Mouse (Mus musculus) CH12.LX (cell line): ENCODE results near the gene Fggy. TPM values are rescaled to one million over a fixed set of nuclear protein-coding genes. Genes with fewer than 3 reads are reported as not detected.
A peak's percentile ranks its signal among the peaks of the same experiment; 100 is the strongest.

Experiments used
- DNase-seq: peaks from one replicate; pipeline ENCODE4 v3.0.0-alpha.2; 2013; ENCODE audit errors: extremely low read depth
- H3K27ac ChIP-seq: 2 replicates; pipeline ENCODE4 v1.5.1; 2012; ENCODE audit warnings: low read depth, mild to moderate bottlenecking, control low read depth, moderate library complexity; ENCODE audit not compliant: insufficient read depth
- H3K27me3 ChIP-seq: replicated peaks from 2 replicates; pipeline ENCODE3; 2012; ENCODE audit warnings: inconsistent platforms
- H3K36me3 ChIP-seq, 2 experiments: replicated peaks in 1 of 2; 2 replicates each; pipeline versions ENCODE3 to v1.6.1; 2012; ENCODE audit warnings: inconsistent platforms in 1 of 2, low read length in 1 of 2, mild to moderate bottlenecking in 1 of 2, mixed read lengths in 1 of 2, moderate library complexity in 1 of 2; ENCODE audit not compliant: control insufficient read depth in 1 of 2, insufficient read depth in 1 of 2
- H3K4me1 ChIP-seq, 2 experiments: 2 replicates each; pipeline ENCODE4 v1.6.1; 2012; ENCODE audit warnings: inconsistent platforms in 1 of 2, moderate library complexity in 1 of 2; ENCODE audit not compliant: insufficient read depth in 2 of 2, control insufficient read depth in 1 of 2
- H3K4me2 ChIP-seq: 2 replicates; pipeline ENCODE4 v1.6.1; 2012; ENCODE audit warnings: low read depth, mild to moderate bottlenecking, control low read depth; ENCODE audit not compliant: poor library complexity, insufficient read depth, severe bottlenecking
- H3K4me3 ChIP-seq, 3 experiments: fragments of 150-350 bp in 1 of 3; sonication (generic) in 1 of 3; replicated peaks in 1 of 3; 2 replicates each; pipeline versions ENCODE3 to v1.5.1; 2011 to 2012; ENCODE audit warnings: low read depth in 2 of 3, low read length in 2 of 3, mild to moderate bottlenecking in 2 of 3, moderate library complexity in 2 of 3, control low read depth in 1 of 3, improper control_type of control experiment in 1 of 3, inconsistent platforms in 1 of 3, mixed read lengths in 1 of 3; ENCODE audit not compliant: poor library complexity in 1 of 3
- H3K79me2 ChIP-seq: replicated peaks from 2 replicates; pipeline ENCODE4 v1.6.1; 2012; ENCODE audit warnings: mild to moderate bottlenecking, moderate library complexity; ENCODE audit not compliant: control insufficient read depth, poor library complexity, insufficient read depth, severe bottlenecking; ENCODE audit errors: extremely low read depth
- H3K9ac ChIP-seq: 2 replicates; pipeline ENCODE4 v1.6.1; 2012; ENCODE audit warnings: low read depth, mild to moderate bottlenecking, control low read depth, moderate library complexity; ENCODE audit not compliant: insufficient read depth
- H3K9me3 ChIP-seq: replicated peaks from 2 replicates; pipeline ENCODE3; 2012; ENCODE audit warnings: low read length, inconsistent platforms, mixed read lengths
- BHLHE40 ChIP-seq: IDR thresholded peaks from 2 replicates; pipeline ENCODE4 v1.6.1; 2011; ENCODE audit warnings: mild to moderate bottlenecking, low read depth, low read length, improper control_type of control experiment
- CHD2 ChIP-seq: IDR thresholded peaks from 2 replicates; pipeline ENCODE4 v1.6.1; 2011; ENCODE audit warnings: low read length, improper control_type of control experiment
- CTCF ChIP-seq, 2 experiments: IDR thresholded peaks in 1 of 2; conservative IDR thresholded peaks in 1 of 2; 2 replicates each; pipeline ENCODE4 v1.5.1; 2011 to 2012; ENCODE audit warnings: low read depth in 2 of 2, low read length in 2 of 2, improper control_type of control experiment in 1 of 2, inconsistent platforms in 1 of 2, mild to moderate bottlenecking in 1 of 2, moderate library complexity in 1 of 2
- EP300 ChIP-seq: IDR thresholded peaks from 2 replicates; pipeline ENCODE4 v1.6.1; 2011; ENCODE audit warnings: low read length, improper control_type of control experiment
- ETS1 ChIP-seq: conservative IDR thresholded peaks from 2 replicates; pipeline ENCODE4 v1.6.1; 2012; ENCODE audit warnings: low read depth, mild to moderate bottlenecking, inconsistent platforms, low read length, improper control_type of control experiment, moderate library complexity
- HCFC1 ChIP-seq: IDR thresholded peaks from 2 replicates; pipeline ENCODE4 v1.6.1; 2012; ENCODE audit warnings: low read depth, mild to moderate bottlenecking, inconsistent platforms, low read length, improper control_type of control experiment
- JUN ChIP-seq: IDR thresholded peaks from 2 replicates; pipeline ENCODE4 v1.6.1; 2011; ENCODE audit warnings: low read depth, mild to moderate bottlenecking, low read length, improper control_type of control experiment, moderate library complexity; ENCODE audit not compliant: insufficient read depth
- MAFK ChIP-seq: IDR thresholded peaks from 2 replicates; pipeline ENCODE4 v1.6.1; 2011; ENCODE audit warnings: low read length, improper control_type of control experiment; ENCODE audit not compliant: insufficient replicate concordance
- MAZ ChIP-seq: IDR thresholded peaks from 2 replicates; pipeline ENCODE4 v1.6.1; 2012; ENCODE audit warnings: low read depth, mild to moderate bottlenecking, inconsistent platforms, low read length, improper control_type of control experiment, moderate library complexity
- MEF2A ChIP-seq: IDR thresholded peaks from 2 replicates; pipeline ENCODE4 v1.6.1; 2014; ENCODE audit warnings: low read depth, mild to moderate bottlenecking, inconsistent platforms, low read length, improper control_type of control experiment, borderline replicate concordance
- MYC ChIP-seq: IDR thresholded peaks from 2 replicates; pipeline ENCODE4 v1.6.1; 2011; ENCODE audit warnings: low read depth, mild to moderate bottlenecking, improper control_type of control experiment, low read length
- PAX5 ChIP-seq: IDR thresholded peaks from 2 replicates; pipeline ENCODE4 v1.6.1; 2012; ENCODE audit warnings: low read length, inconsistent platforms, mixed read lengths
- POLR2A ChIP-seq: IDR thresholded peaks from 2 replicates; pipeline ENCODE4 v1.6.1; 2011; ENCODE audit warnings: low read depth, mild to moderate bottlenecking, improper control_type of control experiment, low read length
- POLR2AphosphoS2 ChIP-seq: IDR thresholded peaks from 2 replicates; pipeline ENCODE4 v1.6.1; 2011; ENCODE audit warnings: low read depth, low read length, improper control_type of control experiment
- TBP ChIP-seq: conservative IDR thresholded peaks from 2 replicates; pipeline ENCODE4 v1.6.1; 2011; ENCODE audit warnings: low read depth, low read length, improper control_type of control experiment
- TCF12 ChIP-seq: IDR thresholded peaks from 2 replicates; pipeline ENCODE4 v1.6.1; 2014; ENCODE audit warnings: low read depth, mild to moderate bottlenecking, inconsistent platforms, low read length, improper control_type of control experiment
- ZKSCAN1 ChIP-seq: IDR thresholded peaks from 2 replicates; pipeline ENCODE4 v1.6.1; 2012; ENCODE audit warnings: low read depth, inconsistent platforms, low read length, improper control_type of control experiment, borderline replicate concordance
- ZMIZ1 ChIP-seq: IDR thresholded peaks from 2 replicates; pipeline ENCODE4 v1.6.1; 2012; ENCODE audit warnings: low read depth, mild to moderate bottlenecking, inconsistent platforms, low read length, improper control_type of control experiment
- dilution Hi-C: fragments of 300-500 bp; cut with MboI; formaldehyde crosslinking; loops from 2 replicates; pipeline ENCODE4 v1.14.3; 2020; ENCODE audit warnings: low sequenced_read_pairs; ENCODE audit not compliant: extremely low pct_unique_long_range_greater_than_20kb, extremely low pct_ligation_motif_present
- in situ Hi-C: fragments of 300-500 bp; cut with MboI; formaldehyde crosslinking; loops from 3 replicates; pipeline ENCODE4 v1.14.3; 2019; ENCODE audit warnings: low sequenced_read_pairs, low pct_ligation_motif_present, low pct_unique_long_range_greater_than_20kb, mixed read lengths
- polyA plus RNA-seq: library from polyadenylated mRNA; unstranded; fragments of >175 nt; gene quantifications from 2 replicates; pipeline ENCODE4 v1.2.1, GENCODE M21; 2012; ENCODE audit warnings: low read depth; ENCODE audit not compliant: insufficient read length
- total RNA-seq, 2 experiments: library from RNA; depleted of rRNA; stranded (reverse); fragments of 300-350 nt in 1 of 2; fragments of >200 nt in 1 of 2; gene quantifications; 2 replicates each; pipeline ENCODE4 v1.2.3; 2012 to 2014

Gene Fggy
- total and polyA plus RNA-seq, 3 experiments, result 6.2 to 7.5 (median 6.9) TPM

DNA sequence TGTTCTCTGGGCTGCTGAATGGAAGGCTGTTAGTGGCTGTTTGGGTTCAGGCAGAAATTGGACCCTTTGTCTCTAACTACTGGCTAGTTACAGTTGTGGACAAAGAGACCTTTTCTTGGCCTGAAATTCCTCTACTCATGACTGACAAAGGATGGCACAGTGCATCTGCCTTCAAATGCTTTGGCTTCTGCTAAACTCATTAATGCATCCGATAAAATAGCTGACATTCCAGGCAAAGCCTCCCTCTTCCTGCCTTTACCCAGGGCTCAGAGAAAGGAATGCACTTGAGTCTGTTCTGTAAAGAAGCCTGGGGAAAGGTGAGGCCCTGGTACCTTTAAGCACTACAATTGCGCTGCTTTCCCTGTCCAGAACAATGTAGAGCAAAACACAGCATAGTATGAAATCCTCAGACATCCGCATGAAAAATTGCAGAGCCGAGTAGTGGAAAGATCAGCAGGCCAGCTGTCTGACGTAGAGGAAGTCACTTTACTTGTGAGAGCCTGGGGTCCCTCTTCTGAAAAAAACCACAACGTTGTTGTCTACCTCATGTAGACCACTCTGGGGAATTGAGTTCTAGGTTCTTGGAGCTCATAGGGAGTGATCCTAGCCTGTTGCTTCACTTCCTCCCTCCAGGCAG lies 288.8 kb downstream of the Fggy start:
- no peaks in the 10 kb centered on the region for H3K9me3 ChIP-seq
- dilution Hi-C loops (no loop called here), in situ Hi-C loops (no loop called here)
- H3K9ac ChIP-seq, result no peak overlapping the region
- H3K36me3 ChIP-seq, result no peaks in the 10 kb centered on the region
- TF ChIP-seq EP300 (peak; percentile 39; the same call in 1 of the 2 replicates), POLR2A (no peak)
- H3K4me3 ChIP-seq, result no peak overlapping the region
- peak; percentile 48 for DNase-seq
- peaks cover 4 to 70% of the 10 kb centered on the region in 2 experiments for H3K4me1 ChIP-seq
- no peaks in the 10 kb centered on the region for H3K27me3 ChIP-seq
- no peaks in the 10 kb centered on the region for H3K79me2 ChIP-seq
- H3K4me2 ChIP-seq, result no peak overlapping the region
- H3K27ac ChIP-seq, result no peak overlapping the region

DNA sequence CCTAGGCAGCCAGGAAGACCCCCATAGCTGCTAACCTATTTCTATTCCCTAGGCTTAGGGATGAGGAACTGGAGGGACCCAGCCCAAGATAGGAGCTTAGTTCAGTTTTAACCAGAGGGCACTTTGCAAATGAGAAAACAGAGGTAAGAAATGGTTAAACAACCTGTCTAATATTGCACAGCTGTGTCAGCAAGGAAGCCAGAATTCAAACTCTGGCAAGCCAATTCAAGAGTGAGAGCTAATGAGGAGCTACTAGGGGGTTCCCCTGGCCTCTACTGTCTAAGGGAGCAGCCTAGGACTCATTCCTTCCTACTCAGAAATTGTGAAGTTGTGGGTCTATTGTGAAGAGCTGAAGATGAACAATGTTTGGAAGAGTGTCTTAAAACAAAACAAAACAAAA lies 289.9 kb downstream of the Fggy start:
- Histone ChIP-seq H3K4me3 (no peak overlapping the region), H3K9ac (no peak overlapping the region), H3K36me3 (no peaks in the 10 kb centered on the region), H3K9me3 (no peaks in the 10 kb centered on the region), H3K27ac (no peak overlapping the region), H3K4me1 (peaks cover 4 to 70% of the 10 kb centered on the region in 2 experiments), H3K27me3 (no peaks in the 10 kb centered on the region), H3K4me2 (no peak overlapping the region), H3K79me2 (no peaks in the 10 kb centered on the region)
- in situ Hi-C loops (no loop called here), dilution Hi-C loops (no loop called here)
- TF ChIP-seq ETS1 (0 out of 2 replicates have a peak, but pooled peaks have one; percentile 13), EP300 (peak; percentile 42; the same call in 1 of the 2 replicates), MAZ (no peak)
- DNase-seq, result peak; percentile 53

DNA sequence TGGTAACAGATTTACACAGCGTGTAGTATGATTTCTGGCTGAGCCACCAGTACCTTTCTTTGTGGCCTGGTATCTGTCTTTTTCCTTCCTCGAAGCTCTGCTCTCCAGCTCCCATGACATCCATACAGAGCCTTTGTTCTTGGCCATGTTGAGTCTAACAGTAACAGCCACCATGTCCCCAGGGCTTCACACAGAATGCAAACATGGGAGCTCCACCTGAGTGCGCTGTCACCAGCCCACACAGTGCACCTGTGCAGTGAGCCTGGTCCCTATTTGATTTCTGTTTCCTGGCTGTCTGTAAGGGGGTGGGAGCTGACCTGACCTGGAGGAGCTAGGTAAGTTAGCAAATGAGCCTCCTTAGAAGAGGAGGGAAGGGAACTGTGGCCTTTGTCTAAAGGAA lies 290.4 kb downstream of the Fggy start:
- Histone ChIP-seq H3K9ac (no peak overlapping the region), H3K36me3 (no peaks in the 10 kb centered on the region), H3K27me3 (no peaks in the 10 kb centered on the region), H3K4me2 (no peak overlapping the region), H3K27ac (no peak overlapping the region), H3K9me3 (no peaks in the 10 kb centered on the region), H3K4me3 (no peak overlapping the region), H3K79me2 (no peaks in the 10 kb centered on the region), H3K4me1 (peaks cover 4 to 70% of the 10 kb centered on the region in 2 experiments)
- in situ Hi-C loops (no loop called here), dilution Hi-C loops (no loop called here)
- TF ChIP-seq PAX5 (no peak), MEF2A (no peak)
- no peak for DNase-seq

DNA sequence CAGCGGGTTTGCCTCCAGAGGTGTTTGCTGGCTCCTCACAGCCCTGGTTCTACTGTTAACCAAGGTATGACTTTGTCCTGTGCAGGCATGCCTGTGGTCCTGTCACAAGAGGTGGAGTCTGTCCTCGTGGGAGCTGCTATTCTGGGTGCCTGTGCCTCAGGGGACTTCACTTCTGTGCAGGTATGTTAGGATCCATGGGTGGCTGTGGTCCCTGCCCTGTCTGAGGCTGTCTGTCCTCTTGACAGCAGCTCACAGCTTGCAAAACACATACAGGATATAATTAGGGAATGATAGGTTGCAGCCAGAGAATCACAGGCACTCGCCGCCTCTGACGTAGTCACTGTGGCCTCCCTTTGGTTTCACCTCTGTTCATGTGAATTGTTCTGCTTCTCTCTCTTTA lies 292.2 kb downstream of the Fggy start:
- H3K79me2 ChIP-seq, result no peaks in the 10 kb centered on the region
- H3K9me3 ChIP-seq, result no peaks in the 10 kb centered on the region
- H3K4me2 ChIP-seq, result no peak overlapping the region; the same call in 1 of the 2 replicates
- H3K4me1 ChIP-seq, result peaks cover 4 to 54% of the 10 kb centered on the region in 2 experiments
- H3K4me3 ChIP-seq, result peak overlapping the region in 1 of 3 experiments; percentile 35
- dilution Hi-C loops, result no loop called here
- no peak overlapping the region for H3K9ac ChIP-seq
- TF ChIP-seq JUN (no peak), TBP (no peak), ZMIZ1 (no peak), TCF12 (no peak), CHD2 (no peak), HCFC1 (no peak), CTCF (conservative IDR thresholded peaks at IDR 0.05 in 1 of 2, IDR thresholded peaks at IDR 0.05 in 1 of 2; ENCODE audit: low read depth in 2 of 2, low read length in 2 of 2) (no peak), POLR2AphosphoS2 (no peak), MAFK (no peak), ZKSCAN1 (no peak), EP300 (no peak), BHLHE40 (no peak), MYC (no peak)
- TF ChIP-seq, all 38 proteins: peak for 0
- Histone ChIP-seq H3K27ac (no peak overlapping the region), H3K36me3 (no peaks in the 10 kb centered on the region), H3K27me3 (no peaks in the 10 kb centered on the region)
- DNase-seq, result no peak
- in situ Hi-C loops, result no loop called here
